Mouse (Mus musculus): ENCODE results near the gene Mbnl1. TPM values are rescaled to one million over a fixed set of nuclear protein-coding genes. Genes with fewer than 3 reads are reported as not detected.

Mbnl1 gene
- polyA plus RNA-seq, 1 experiment = 191 TPM

- Histone ChIP-seq H3K27ac (ENCODE audit: insufficient read depth, low read length) (peak overlapping the region; percentile 36), H3K4me1 (ENCODE audit: control insufficient read depth, insufficient read depth, low read length) (peaks cover 20% of the 10 kb centered on the region), H3K4me3 (ENCODE audit: insufficient read depth, low read length) (no peak overlapping the region)
- TF ChIP-seq POLR2A (IDR thresholded peaks at IDR 0.05; ENCODE audit: low read depth, low read length) = no peak
- TF ChIP-seq CTCF (IDR thresholded peaks at IDR 0.05; ENCODE audit: borderline replicate concordance, insufficient read depth, low read length) = no peak
These were observed 114.5 kb downstream of the Mbnl1 start for GRCm38 (mm10) chr3:60587149-60587548.

- Histone ChIP-seq H3K4me1 (ENCODE audit: control insufficient read depth, insufficient read depth, low read length) (peaks cover 30% of the 10 kb centered on the region), H3K4me3 (ENCODE audit: insufficient read depth, low read length) (no peak overlapping the region), H3K27ac (ENCODE audit: insufficient read depth, low read length) (peak overlapping the region; percentile 56)
- TF ChIP-seq POLR2A (IDR thresholded peaks at IDR 0.05; ENCODE audit: low read depth, low read length) (no peak), CTCF (IDR thresholded peaks at IDR 0.05; ENCODE audit: borderline replicate concordance, insufficient read depth, low read length) (no peak)
These were observed 116.7 kb downstream of the Mbnl1 start for GRCm38 (mm10) chr3:60589361-60589760.

DNA sequence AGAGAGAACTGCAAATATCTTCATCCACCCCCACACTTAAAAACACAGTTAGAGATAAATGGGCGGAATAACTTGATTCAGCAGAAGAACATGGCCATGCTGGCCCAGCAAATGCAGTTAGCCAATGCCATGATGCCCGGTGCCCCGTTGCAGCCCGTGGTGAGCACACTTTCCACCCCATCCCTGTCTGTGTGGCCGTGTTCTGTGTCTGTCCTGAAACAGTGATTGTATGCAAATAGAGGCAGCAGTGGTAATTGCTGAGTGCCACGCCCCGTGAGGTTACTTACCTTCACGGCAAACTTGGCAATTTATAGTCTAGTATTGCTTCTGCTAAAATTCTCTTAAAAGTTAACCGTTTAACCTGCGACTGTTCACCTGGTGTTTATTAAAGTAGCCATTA lies 123.0 kb downstream of the Mbnl1 start:
- Histone ChIP-seq H3K4me1 (ENCODE audit: control insufficient read depth, insufficient read depth, low read length) (peaks cover 13% of the 10 kb centered on the region), H3K4me3 (ENCODE audit: insufficient read depth, low read length) (no peak overlapping the region), H3K27ac (ENCODE audit: insufficient read depth, low read length) (no peak overlapping the region)
- TF ChIP-seq POLR2A (IDR thresholded peaks at IDR 0.05; ENCODE audit: low read depth, low read length) = no peak
- TF ChIP-seq CTCF (IDR thresholded peaks at IDR 0.05; ENCODE audit: borderline replicate concordance, insufficient read depth, low read length) = no peak

DNA sequence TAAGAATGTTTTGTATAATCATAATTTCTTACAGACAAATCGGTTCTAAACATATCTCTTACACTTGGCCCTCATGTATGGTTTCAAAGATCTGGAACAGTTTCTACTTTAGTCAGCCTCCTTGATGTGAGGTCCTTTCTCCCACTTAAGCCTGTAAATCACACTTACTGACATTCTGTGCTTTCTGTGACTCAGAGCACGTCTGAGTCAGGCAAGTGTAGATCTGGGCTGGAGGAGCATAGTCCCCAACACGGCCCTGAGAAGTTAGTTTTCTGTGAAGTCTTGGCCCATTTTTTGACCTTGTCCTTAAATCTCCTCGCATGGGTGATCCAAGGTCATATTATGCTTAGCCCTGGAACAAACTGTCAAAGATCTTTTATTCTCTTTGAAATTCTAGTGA lies 124.4 kb downstream of the Mbnl1 start:
- no peak for TF ChIP-seq POLR2A (IDR thresholded peaks at IDR 0.05; ENCODE audit: low read depth, low read length)
- TF ChIP-seq CTCF (IDR thresholded peaks at IDR 0.05; ENCODE audit: borderline replicate concordance, insufficient read depth, low read length) = no peak
- Histone ChIP-seq H3K4me1 (ENCODE audit: control insufficient read depth, insufficient read depth, low read length) (peaks cover 11% of the 10 kb centered on the region; the same call in 1 of the 2 replicates), H3K27ac (ENCODE audit: insufficient read depth, low read length) (no peak overlapping the region), H3K4me3 (ENCODE audit: insufficient read depth, low read length) (no peak overlapping the region)

- TF ChIP-seq POLR2A (IDR thresholded peaks at IDR 0.05; ENCODE audit: low read depth, low read length) (no peak), CTCF (IDR thresholded peaks at IDR 0.05; ENCODE audit: borderline replicate concordance, insufficient read depth, low read length) (peak; percentile 61; the same call in 1 of the 2 replicates)
- Histone ChIP-seq H3K4me1 (ENCODE audit: control insufficient read depth, insufficient read depth, low read length) (peaks cover 9% of the 10 kb centered on the region; the same call in 1 of the 2 replicates), H3K27ac (ENCODE audit: insufficient read depth, low read length) (no peak overlapping the region), H3K4me3 (ENCODE audit: insufficient read depth, low read length) (no peak overlapping the region)
These were observed 129.1 kb downstream of the Mbnl1 start for GRCm38 (mm10) chr3:60601686-60602085.

GRCm38 (mm10) chr3:60602923-60603549 lies 130.4 kb downstream of the Mbnl1 start:
- TF ChIP-seq POLR2A (IDR thresholded peaks at IDR 0.05; ENCODE audit: low read depth, low read length) (no peak), CTCF (IDR thresholded peaks at IDR 0.05; ENCODE audit: borderline replicate concordance, insufficient read depth, low read length) (no peak)
- H3K27ac ChIP-seq (ENCODE audit: insufficient read depth, low read length) = peak overlapping the region; percentile 61

DNA sequence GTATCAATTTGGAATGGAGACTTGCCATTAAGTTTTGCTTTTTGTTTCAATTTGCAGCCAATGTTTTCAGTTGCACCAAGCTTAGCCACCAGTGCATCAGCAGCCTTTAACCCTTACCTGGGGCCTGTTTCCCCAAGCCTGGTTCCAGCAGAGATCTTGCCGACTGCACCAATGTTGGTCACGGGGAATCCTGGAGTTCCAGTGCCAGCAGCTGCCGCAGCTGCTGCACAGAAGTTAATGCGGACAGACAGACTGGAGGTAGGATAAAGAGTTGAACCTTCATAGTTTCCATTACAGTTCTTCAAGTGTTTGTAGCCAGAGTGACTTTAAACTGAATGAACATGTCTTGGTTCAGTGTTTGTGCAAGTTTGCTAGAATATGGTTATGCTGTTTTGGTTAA lies 131.0 kb downstream of the Mbnl1 start:
- Histone ChIP-seq H3K4me1 (ENCODE audit: control insufficient read depth, insufficient read depth, low read length) (peaks cover 12% of the 10 kb centered on the region; the same call in 1 of the 2 replicates), H3K27ac (ENCODE audit: insufficient read depth, low read length) (no peak overlapping the region), H3K4me3 (ENCODE audit: insufficient read depth, low read length) (no peak overlapping the region)
- TF ChIP-seq POLR2A (IDR thresholded peaks at IDR 0.05; ENCODE audit: low read depth, low read length) = no peak
- TF ChIP-seq CTCF (IDR thresholded peaks at IDR 0.05; ENCODE audit: borderline replicate concordance, insufficient read depth, low read length) = no peak

More at GRCm38 (mm10) chr3:60602923-60603549, 130.4 kb downstream of the Mbnl1 start:
- Histone ChIP-seq H3K4me1 (ENCODE audit: control insufficient read depth, insufficient read depth, low read length) (peaks cover 12% of the 10 kb centered on the region; the same call in 1 of the 2 replicates), H3K4me3 (ENCODE audit: insufficient read depth, low read length) (no peak overlapping the region)

GRCm38 (mm10) chr3:60604205-60604604 lies 131.6 kb downstream of the Mbnl1 start:
- peaks cover 12% of the 10 kb centered on the region; the same call in 1 of the 2 replicates for H3K4me1 ChIP-seq (ENCODE audit: control insufficient read depth, insufficient read depth, low read length)
- H3K27ac ChIP-seq (ENCODE audit: insufficient read depth, low read length) = peak overlapping the region; percentile 32; the same call in 1 of the 2 replicates
- no peak for TF ChIP-seq POLR2A (IDR thresholded peaks at IDR 0.05; ENCODE audit: low read depth, low read length)
- no peak for TF ChIP-seq CTCF (IDR thresholded peaks at IDR 0.05; ENCODE audit: borderline replicate concordance, insufficient read depth, low read length)
- no peak overlapping the region for H3K4me3 ChIP-seq (ENCODE audit: insufficient read depth, low read length)

- H3K4me1 ChIP-seq (ENCODE audit: control insufficient read depth, insufficient read depth, low read length) = peaks cover 5% of the 10 kb centered on the region
- TF ChIP-seq POLR2A (IDR thresholded peaks at IDR 0.05; ENCODE audit: low read depth, low read length) (no peak), CTCF (IDR thresholded peaks at IDR 0.05; ENCODE audit: borderline replicate concordance, insufficient read depth, low read length) (no peak)
- no peak overlapping the region for H3K4me3 ChIP-seq (ENCODE audit: insufficient read depth, low read length)
- H3K27ac ChIP-seq (ENCODE audit: insufficient read depth, low read length) = no peak overlapping the region
These were observed 136.3 kb downstream of the Mbnl1 start for GRCm38 (mm10) chr3:60608952-60609403.

GRCm38 (mm10) chr3:60611839-60612238 lies 139.2 kb downstream of the Mbnl1 start:
- H3K4me1 ChIP-seq (ENCODE audit: control insufficient read depth, insufficient read depth, low read length) = peaks cover 6% of the 10 kb centered on the region
- TF ChIP-seq POLR2A (IDR thresholded peaks at IDR 0.05; ENCODE audit: low read depth, low read length) = no peak
- TF ChIP-seq CTCF (IDR thresholded peaks at IDR 0.05; ENCODE audit: borderline replicate concordance, insufficient read depth, low read length) = no peak
- H3K27ac ChIP-seq (ENCODE audit: insufficient read depth, low read length) = no peak overlapping the region
- no peak overlapping the region for H3K4me3 ChIP-seq (ENCODE audit: insufficient read depth, low read length)

Data from embryonic fibroblast, embryonic 13.5 days (primary cell).